Mouse (Mus musculus): Measurements from ENCODE around the gene Hdac8. TPM values are rescaled to one million over a fixed set of nuclear protein-coding genes. Genes with fewer than 3 reads are reported as not detected.

Gene Hdac8
- total RNA-seq, 1 experiment from 2014 or later: 11.8 TPM

Small RNA genes lying within 50 kb of the gene (microRNA-seq; reads per million reads assigned to microRNA genes)
- gene Gm26318: 0 reads per million in 2 experiments

Other genes with a start within 250 kb of the Hdac8 start
- 15.3 and 18.7 TPM in 2 replicates for gene Phka1, start 138.9 kb upstream of the Hdac8 start, total RNA-seq (2021)
- gene Gm3880, start 181.6 kb upstream of the Hdac8 start, total RNA-seq (2021): not detected in 2 replicates
- gene Gm9112, start 202.3 kb upstream of the Hdac8 start, total RNA-seq (2021): not detected in 2 replicates
- gene Dmrtc1b, start 202.5 kb upstream of the Hdac8 start, total RNA-seq (2021): not detected in 2 replicates